Mouse (Mus musculus): ENCODE results near the gene Bcl7b. TPM values are rescaled to one million over a fixed set of nuclear protein-coding genes. Genes with fewer than 3 reads are reported as not detected.

The Bcl7b gene
- polyA plus RNA-seq, 1 experiment from 2014 or later, result 65.1 TPM

DNA sequence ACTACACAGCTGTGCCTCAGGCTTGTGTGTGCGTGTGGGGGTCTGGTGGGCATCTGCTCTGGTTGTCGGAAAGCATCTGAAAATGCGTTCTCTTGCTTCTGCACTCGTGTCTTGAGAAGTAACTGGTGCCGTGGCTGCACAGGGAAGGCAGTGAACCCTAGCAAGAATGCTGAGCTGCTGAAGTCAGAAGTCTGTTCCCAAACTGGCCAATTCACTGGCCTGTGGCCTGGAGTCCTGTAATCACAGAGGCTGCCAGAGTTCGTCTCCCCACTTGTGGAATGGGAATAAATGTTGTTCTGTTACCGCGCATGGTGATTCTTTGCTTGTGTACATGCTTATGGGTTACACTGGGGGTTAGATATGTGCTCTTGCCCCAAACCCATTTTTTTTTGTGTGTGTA, 5.7 kb upstream of the Bcl7b start:
- Histone ChIP-seq H3K9ac (ENCODE audit: low read depth, low read length) (no peak overlapping the region), H3K27me3 (replicated peaks; ENCODE audit: control insufficient read depth, insufficient read depth, low read length) (no peaks in the 10 kb centered on the region), H3K36me3 (ENCODE audit: control insufficient read depth, insufficient read depth) (peaks cover 51% of the 10 kb centered on the region), H3K4me1 (replicated peaks; ENCODE audit: control insufficient read depth, insufficient read depth, low read length) (no peaks in the 10 kb centered on the region), H3K4me2 (replicated peaks; ENCODE audit: low read depth) (no peak overlapping the region), H3K4me3 (ENCODE audit: low read depth, low read length) (no peak overlapping the region), H3K27ac (ENCODE audit: low read depth, low read length) (no peak overlapping the region), H3K9me3 (ENCODE audit: control insufficient read depth) (no peaks in the 10 kb centered on the region)
- TF ChIP-seq CTCF (IDR thresholded peaks at IDR 0.05; ENCODE audit: low read depth), result no peak
- no peak for ATAC-seq
- WGBS, result 92% methylated on average over 8 of the region's 8 CpGs

DNA sequence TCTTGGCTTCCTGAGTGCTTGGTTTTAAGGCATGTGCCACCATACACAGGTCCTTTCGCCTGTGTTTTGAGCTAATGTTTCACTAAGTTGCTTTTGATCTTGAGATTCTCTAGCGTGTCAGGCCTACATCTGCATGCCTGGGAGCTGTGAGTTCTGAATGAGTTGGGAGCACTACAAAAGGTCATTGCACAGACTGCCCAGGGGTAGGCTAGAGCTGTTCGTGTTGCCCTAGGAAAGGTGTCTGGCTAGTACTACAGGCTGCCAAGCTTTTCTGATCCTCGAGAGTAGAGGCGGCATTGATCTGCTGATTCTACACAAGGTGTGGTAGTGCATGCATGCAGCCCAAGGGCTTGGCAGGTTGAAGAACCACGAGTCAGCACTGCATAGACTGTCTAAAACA, 5.3 kb upstream of the Bcl7b start:
- Histone ChIP-seq H3K36me3 (ENCODE audit: control insufficient read depth, insufficient read depth) (peaks cover 47% of the 10 kb centered on the region), H3K4me3 (ENCODE audit: low read depth, low read length) (no peak overlapping the region), H3K9me3 (ENCODE audit: control insufficient read depth) (no peaks in the 10 kb centered on the region), H3K27me3 (replicated peaks; ENCODE audit: control insufficient read depth, insufficient read depth, low read length) (no peaks in the 10 kb centered on the region), H3K4me2 (replicated peaks; ENCODE audit: low read depth) (no peak overlapping the region), H3K27ac (ENCODE audit: low read depth, low read length) (no peak overlapping the region), H3K4me1 (replicated peaks; ENCODE audit: control insufficient read depth, insufficient read depth, low read length) (no peaks in the 10 kb centered on the region), H3K9ac (ENCODE audit: low read depth, low read length) (no peak overlapping the region)
- ATAC-seq, result no peak; the same call in 1 of the 2 replicates
- TF ChIP-seq CTCF (IDR thresholded peaks at IDR 0.05; ENCODE audit: low read depth), result no peak
- WGBS, result 56% methylated on average over 6 of the region's 6 CpGs

DNA sequence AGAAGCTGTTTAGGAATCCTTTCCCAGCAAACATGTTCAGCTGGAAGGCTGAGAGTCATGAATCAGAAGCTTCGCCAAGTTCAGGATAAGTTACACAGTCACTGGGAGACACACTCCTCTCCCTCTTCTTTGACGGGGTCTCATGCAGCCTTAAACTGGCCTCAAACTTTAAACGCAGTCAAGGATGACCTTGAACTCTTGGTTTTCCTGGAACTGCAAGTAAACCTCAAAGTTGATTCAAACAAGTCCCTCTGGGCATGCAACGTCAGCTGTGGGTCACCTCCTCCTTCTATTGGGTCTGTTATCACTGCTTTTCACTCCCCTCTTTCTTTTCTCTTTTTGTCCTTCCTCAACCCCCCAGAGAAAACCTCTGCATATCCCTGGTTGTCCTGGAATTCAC, 1.2 kb upstream of the Bcl7b start:
- Histone ChIP-seq H3K4me2 (replicated peaks; ENCODE audit: low read depth) (no peak overlapping the region), H3K27ac (ENCODE audit: low read depth, low read length) (no peak overlapping the region), H3K4me3 (ENCODE audit: low read depth, low read length) (no peak overlapping the region), H3K9ac (ENCODE audit: low read depth, low read length) (no peak overlapping the region), H3K9me3 (ENCODE audit: control insufficient read depth) (no peaks in the 10 kb centered on the region), H3K36me3 (ENCODE audit: control insufficient read depth, insufficient read depth) (peaks cover 19% of the 10 kb centered on the region), H3K4me1 (replicated peaks; ENCODE audit: control insufficient read depth, insufficient read depth, low read length) (no peaks in the 10 kb centered on the region), H3K27me3 (replicated peaks; ENCODE audit: control insufficient read depth, insufficient read depth, low read length) (no peaks in the 10 kb centered on the region)
- 70% methylated on average over 4 of the region's 4 CpGs for WGBS
- no peak for TF ChIP-seq CTCF (IDR thresholded peaks at IDR 0.05; ENCODE audit: low read depth)
- no peak for ATAC-seq

DNA sequence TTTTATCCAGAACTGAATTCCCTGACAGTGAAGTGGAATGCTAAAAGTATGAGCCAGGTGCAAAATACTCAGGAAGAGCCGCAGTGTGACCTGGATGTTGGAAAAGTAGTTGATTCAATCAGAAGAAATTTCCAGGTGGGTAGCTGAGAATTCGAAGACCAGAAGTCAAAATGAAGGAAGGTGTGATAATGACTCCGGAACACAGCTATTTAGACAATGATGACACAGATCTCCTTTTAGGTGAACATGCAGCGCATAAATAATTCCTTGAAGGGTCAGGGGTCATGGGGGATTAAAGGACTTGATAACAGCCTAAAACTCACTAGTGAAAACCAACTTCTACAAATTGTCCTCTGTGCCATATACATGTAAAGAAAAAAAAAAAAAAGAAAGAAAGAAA, 614 bp upstream of the Bcl7b start:
- no peaks in the 10 kb centered on the region for H3K27me3 ChIP-seq (replicated peaks; ENCODE audit: control insufficient read depth, insufficient read depth, low read length)
- no peaks in the 10 kb centered on the region for H3K4me1 ChIP-seq (replicated peaks; ENCODE audit: control insufficient read depth, insufficient read depth, low read length)
- H3K27ac ChIP-seq (ENCODE audit: low read depth, low read length), result no peak overlapping the region
- H3K9me3 ChIP-seq (ENCODE audit: control insufficient read depth), result no peaks in the 10 kb centered on the region
- H3K4me2 ChIP-seq (replicated peaks; ENCODE audit: low read depth), result no peak overlapping the region
- H3K9ac ChIP-seq (ENCODE audit: low read depth, low read length), result no peak overlapping the region
- no peak overlapping the region for H3K4me3 ChIP-seq (ENCODE audit: low read depth, low read length)
- WGBS, result 90% methylated on average over 4 of the region's 4 CpGs
- no peak for TF ChIP-seq CTCF (IDR thresholded peaks at IDR 0.05; ENCODE audit: low read depth)
- ATAC-seq, result no peak
- peaks cover 19% of the 10 kb centered on the region for H3K36me3 ChIP-seq (ENCODE audit: control insufficient read depth, insufficient read depth)

DNA sequence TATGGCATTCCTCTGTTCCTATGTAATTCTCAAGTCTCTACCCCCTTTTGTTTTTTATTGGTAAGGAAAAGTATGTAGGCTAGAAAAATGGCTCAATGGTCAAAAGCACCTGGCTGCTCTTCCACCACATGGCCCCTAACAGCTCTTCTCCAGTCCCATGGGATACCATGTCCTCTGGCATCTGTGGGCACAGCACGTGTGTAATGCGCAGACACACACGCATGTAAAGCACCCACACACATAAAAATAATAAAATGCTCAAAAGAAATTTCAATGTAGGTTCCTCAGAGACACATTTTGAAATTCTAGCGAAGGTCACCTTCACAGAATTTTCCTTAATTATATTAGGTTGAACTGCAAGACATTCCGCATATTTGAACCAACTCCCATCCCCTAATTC, 1.4 kb downstream of the Bcl7b start:
- Histone ChIP-seq H3K27ac (ENCODE audit: low read depth, low read length) (no peak overlapping the region), H3K4me2 (replicated peaks; ENCODE audit: low read depth) (peak overlapping the region; percentile 74), H3K27me3 (replicated peaks; ENCODE audit: control insufficient read depth, insufficient read depth, low read length) (no peaks in the 10 kb centered on the region), H3K4me3 (ENCODE audit: low read depth, low read length) (peak overlapping the region; percentile 76), H3K9me3 (ENCODE audit: control insufficient read depth) (no peaks in the 10 kb centered on the region), H3K4me1 (replicated peaks; ENCODE audit: control insufficient read depth, insufficient read depth, low read length) (no peaks in the 10 kb centered on the region), H3K36me3 (ENCODE audit: control insufficient read depth, insufficient read depth) (peaks cover 24% of the 10 kb centered on the region), H3K9ac (ENCODE audit: low read depth, low read length) (peak overlapping the region; percentile 91)
- ATAC-seq, result no peak
- WGBS, result 90% methylated on average over 5 of the region's 5 CpGs
- TF ChIP-seq CTCF (IDR thresholded peaks at IDR 0.05; ENCODE audit: low read depth), result no peak

DNA sequence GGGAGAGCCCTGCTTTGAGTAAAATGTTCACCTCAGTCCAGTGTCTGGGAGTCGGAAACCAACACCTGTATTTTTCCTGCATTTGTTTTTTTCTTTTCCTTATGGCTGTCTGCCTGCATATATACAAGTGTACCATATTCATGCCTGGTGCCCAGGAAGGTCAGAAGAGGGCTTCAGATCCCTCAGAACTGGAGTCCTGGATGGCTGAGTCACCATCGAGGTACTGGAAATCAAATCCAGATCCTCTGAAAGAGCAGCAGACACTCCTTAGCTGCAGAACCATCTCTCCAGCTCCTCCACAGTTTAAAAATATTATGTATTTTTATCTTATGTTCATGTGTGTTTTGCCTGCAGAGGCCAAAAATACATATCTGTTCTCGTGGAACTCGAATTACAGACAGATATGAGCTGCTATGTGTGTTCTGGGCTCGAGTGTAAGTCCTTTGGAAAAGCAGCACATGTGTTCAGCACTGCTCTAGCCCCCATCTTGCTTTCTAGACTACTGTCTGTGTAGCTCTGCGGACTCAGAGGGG, 3.7 kb downstream of the Bcl7b start:
- Histone ChIP-seq H3K27ac (ENCODE audit: low read depth, low read length) (no peak overlapping the region), H3K4me3 (ENCODE audit: low read depth, low read length) (no peak overlapping the region), H3K9ac (ENCODE audit: low read depth, low read length) (no peak overlapping the region)

DNA sequence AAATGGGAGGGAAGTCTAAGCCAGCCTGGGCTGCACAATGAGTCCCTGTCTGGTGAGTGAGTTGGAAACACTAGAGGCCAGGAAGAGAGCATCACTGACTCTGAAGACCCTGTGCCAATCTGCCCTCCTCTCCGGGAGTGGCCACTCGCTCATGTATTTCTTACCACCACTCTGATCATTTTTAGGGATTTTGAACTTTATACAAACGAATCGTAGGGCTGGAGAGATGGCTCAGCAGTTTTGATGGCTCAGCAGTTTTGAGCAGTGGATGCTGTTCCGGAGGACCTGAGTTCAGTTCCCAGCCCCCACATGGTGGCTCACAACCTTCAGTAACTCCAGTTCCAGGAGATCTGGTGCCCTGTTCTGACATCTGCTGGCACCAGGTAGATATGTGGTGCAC, 4.9 kb downstream of the Bcl7b start:
- no peaks in the 10 kb centered on the region for H3K4me1 ChIP-seq (replicated peaks; ENCODE audit: control insufficient read depth, insufficient read depth, low read length)
- no peak overlapping the region for H3K27ac ChIP-seq (ENCODE audit: low read depth, low read length)
- no peak for ATAC-seq
- WGBS, result 90% methylated on average over 5 of the region's 5 CpGs
- no peak overlapping the region for H3K9ac ChIP-seq (ENCODE audit: low read depth, low read length)
- no peak overlapping the region for H3K4me2 ChIP-seq (replicated peaks; ENCODE audit: low read depth)
- H3K27me3 ChIP-seq (replicated peaks; ENCODE audit: control insufficient read depth, insufficient read depth, low read length), result no peaks in the 10 kb centered on the region
- no peak for TF ChIP-seq CTCF (IDR thresholded peaks at IDR 0.05; ENCODE audit: low read depth)
- no peak overlapping the region for H3K4me3 ChIP-seq (ENCODE audit: low read depth, low read length)
- peaks cover 48% of the 10 kb centered on the region for H3K36me3 ChIP-seq (ENCODE audit: control insufficient read depth, insufficient read depth)
- no peaks in the 10 kb centered on the region for H3K9me3 ChIP-seq (ENCODE audit: control insufficient read depth)

More for the DNA sequence above, 3.7 kb downstream of the Bcl7b start:
- no peak for TF ChIP-seq CTCF (IDR thresholded peaks at IDR 0.05; ENCODE audit: low read depth)
- Histone ChIP-seq H3K27me3 (replicated peaks; ENCODE audit: control insufficient read depth, insufficient read depth, low read length) (no peaks in the 10 kb centered on the region), H3K9me3 (ENCODE audit: control insufficient read depth) (no peaks in the 10 kb centered on the region), H3K36me3 (ENCODE audit: control insufficient read depth, insufficient read depth) (peaks cover 37% of the 10 kb centered on the region), H3K4me1 (replicated peaks; ENCODE audit: control insufficient read depth, insufficient read depth, low read length) (no peaks in the 10 kb centered on the region), H3K4me2 (replicated peaks; ENCODE audit: low read depth) (no peak overlapping the region)
- ATAC-seq, result no peak
- 92% methylated on average over 6 of the region's 6 CpGs for WGBS

Data from intestine, postnatal 0 days (tissue).